Mouse (Mus musculus): ENCODE measurements around the gene Oaz2.

DNA sequence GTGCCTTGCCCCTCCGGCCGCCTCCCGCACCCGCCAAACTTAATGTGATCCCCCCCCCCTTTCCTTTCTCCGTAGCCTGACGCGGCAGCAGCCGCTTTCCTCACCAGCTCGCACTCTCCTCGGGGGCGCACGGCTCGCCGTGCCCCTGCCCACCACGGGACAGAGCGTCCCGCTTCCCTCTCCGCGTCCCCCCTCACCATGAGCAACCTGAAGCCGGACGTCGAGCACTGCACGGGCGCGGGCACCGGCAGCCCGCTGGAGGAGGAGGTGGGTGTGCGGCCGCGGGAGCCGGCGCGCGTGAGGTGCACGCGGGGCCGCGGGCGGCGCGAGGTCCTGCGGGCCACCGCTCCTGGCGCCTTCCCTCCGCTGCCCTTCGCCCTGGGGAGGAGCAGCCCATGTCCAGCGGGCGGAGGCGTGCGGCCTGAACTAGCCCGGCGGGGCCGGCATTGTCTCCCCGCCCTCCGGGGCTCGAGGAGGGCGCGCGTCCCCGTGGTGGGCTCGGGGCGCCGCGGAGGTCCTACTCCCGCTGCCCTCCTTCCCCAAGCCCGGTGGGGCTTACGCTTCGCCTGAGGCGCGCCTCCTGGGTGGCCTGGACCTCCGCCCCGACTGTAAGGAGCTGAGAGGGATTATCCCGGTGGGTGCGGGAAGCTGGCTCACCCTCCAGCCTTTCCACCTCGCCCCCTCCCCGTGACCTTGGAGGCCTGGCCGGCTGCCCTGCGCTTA lies 37.0 kb upstream of the Oaz2 start:
- no peak for TF ChIP-seq TAL1 (IDR thresholded peaks at IDR 0.05; ENCODE audit: low read length)
- no peak for TF ChIP-seq GATA1 (IDR thresholded peaks at IDR 0.05; ENCODE audit: low read length)
